Mouse (Mus musculus): ENCODE measurements around the gene Rnf2.
"Not testable (repeated sequence)": the region's sequence is repeated elsewhere in the genome, so short reads cannot be mapped to it uniquely, and the experiment has no call there.

Gene Rnf2

DNA sequence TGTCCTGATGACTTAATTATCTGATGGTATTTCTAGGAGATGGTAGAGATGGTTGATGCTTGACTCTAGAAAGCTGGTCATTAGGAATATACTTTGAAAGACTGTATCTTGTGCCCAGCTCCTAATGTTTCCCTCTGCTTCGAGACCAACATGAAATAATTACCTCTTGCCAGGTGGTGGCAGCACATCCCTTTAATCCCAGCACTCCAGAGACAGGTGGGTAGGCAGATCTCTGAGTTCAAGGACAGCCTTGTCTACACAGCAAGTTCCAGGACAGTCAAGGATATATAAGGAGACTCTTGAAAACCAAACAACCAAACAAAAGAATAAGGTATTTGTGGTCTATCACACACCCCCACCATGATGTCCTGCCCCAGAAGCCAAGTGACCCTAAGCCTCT, 17.2 kb downstream of the Rnf2 start:
- no peak for DNase-seq

DNA sequence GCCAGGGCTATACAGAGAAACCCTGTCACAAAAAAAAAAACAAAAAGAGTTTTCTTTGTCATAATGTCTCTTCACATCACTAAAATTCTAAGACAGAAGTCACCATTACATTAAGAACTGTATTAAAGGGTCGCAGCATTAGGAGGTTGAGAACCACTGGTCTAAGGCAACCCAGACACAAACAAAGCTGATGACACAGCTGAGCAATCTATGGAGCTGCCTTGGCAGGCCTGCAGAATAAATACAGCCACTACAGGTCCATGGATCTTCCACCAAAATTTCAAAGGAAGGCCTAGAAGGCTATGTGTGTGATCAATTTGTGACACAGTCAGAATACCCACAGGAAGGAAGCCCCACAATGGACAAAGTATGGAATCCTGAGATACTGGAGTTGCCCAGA, 18.3 kb downstream of the Rnf2 start:
- no peak for DNase-seq

DNA sequence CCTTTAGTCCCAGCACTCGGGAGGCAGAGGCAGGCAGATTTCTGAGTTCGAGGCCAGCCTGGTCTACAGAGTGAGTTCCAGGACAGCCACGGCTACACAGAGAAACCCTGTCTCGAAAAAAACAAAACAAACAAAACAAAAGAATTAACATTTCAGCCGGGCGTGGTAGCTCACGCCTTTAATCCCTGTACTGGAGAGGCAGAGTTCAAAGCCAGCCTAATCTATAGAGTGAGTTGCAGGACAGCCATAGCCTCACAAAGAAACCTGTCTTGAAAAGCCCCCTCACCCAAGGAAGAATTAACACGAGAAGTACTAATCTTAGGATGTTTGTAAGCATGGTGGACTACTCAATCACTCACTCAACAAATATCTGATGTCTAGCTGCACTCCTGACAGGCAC, 28.4 kb downstream of the Rnf2 start:
- not testable (repeated sequence) for DNase-seq

DNA sequence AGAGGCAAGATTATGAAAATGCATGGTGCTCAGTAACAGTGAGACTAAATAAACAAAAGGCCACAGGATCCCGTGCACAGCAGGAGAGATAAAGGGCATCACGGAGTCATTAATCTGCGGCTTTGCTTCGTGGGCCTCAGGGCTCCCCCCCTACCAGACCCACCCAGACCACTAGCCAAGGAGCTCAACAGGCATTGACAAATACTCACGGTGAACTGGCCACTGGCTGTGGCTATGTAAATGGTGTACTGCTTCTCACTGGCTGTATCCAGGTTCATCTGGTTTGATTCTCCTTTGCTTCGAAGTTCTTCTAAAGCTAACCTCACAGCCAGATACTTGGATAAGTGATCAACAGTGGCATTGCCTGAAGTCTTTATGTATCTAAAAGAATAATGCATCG, 29.3 kb downstream of the Rnf2 start:
- no peak for DNase-seq

DNA sequence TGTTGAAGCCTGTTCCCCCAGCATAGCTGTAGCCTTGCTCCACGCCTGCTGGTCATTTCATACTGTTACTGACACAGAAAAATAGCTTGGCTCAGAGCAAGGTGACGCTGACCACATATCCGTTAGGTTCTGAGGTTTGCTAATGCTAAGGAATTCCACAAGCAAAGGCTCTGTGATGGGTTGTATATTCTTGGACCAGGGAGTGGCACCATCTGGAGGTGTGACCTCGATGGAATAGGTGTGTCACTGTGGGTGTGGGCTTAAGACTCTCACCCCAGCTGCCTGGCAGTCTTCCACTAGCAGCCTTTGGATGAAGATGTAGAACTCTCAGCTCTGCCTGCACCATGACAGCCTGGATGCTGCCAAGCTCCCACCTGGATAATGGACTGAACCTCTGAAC, 34.2 kb downstream of the Rnf2 start:
- DNase-seq = no peak

DNA sequence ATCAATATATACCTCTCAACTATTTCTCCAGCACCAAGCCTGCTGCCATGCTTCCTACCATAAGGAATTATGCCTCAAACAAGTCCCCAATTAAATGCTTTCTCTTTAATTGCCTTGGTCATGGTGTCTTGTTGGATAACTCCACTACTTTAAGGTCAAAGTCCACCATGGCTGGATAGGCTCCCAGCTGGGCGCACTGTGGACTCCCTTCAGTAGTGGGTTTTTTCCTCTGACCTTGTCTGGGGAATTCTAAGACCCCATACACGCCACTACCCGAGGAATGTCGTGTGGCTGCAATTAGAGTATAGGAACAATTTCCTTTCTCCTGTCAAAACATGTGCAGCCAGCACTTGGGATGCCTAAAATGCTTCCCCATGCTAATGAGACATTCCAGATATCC, 35.8 kb downstream of the Rnf2 start:
- no peak for DNase-seq

DNA sequence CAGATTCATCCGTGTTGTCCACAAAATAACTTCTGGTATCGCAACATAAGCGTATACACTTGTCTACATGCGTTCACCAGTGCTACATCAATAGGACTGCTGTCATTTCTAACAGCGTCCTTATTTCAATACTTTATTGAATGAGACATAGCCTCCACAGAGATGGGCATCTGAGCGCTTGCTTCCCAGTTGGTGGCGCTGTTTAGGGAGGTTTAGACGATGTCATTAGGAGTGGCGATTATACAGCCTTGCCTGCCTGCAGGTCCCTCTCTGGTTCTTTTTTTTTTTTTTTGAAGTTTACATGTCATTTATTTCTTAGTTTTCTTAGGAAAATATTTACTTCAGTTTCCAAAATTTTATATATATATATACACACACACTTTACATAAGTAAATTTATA, 39.5 kb downstream of the Rnf2 start:
- no peak for DNase-seq

DNA sequence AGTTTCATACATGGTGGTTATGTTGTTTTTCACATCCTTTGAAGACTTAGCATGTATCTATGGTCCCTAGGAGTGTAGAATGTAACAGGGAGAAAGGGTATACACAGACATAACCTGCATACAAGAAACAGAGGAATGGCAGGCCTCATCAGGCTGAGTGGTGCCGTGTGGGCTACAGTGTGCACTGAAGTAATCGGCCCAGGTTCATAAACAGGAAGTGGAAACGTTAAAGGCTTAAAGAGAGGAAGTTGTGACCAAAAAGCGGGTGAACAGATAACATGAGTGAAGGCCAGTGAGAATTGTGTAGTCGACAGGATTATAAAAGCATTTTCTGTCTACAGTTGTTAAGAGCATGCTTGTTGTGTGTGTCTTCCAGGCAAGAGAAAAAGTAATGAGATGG, 43.7 kb downstream of the Rnf2 start:
- DNase-seq = no peak

DNA sequence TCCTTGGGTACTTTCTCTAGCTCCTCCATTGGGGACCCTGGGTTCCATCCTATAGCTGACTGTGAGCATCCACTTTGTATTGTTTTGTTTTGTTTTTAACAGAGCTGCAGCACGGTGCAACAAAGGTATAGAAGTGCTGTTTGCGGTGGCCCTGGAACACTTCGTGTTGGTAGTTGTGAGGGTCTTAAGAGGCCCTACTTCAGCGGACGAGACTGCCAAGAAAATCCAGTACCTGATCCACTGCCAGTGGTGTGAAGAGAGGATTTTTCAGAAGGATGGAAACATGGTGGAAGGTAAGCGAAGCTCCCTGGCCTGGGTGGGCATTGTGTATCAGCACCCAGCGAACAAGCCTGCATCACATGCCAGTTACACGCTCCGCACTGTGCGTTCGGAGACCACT, 48.8 kb downstream of the Rnf2 start:
- no peak for DNase-seq

DNA sequence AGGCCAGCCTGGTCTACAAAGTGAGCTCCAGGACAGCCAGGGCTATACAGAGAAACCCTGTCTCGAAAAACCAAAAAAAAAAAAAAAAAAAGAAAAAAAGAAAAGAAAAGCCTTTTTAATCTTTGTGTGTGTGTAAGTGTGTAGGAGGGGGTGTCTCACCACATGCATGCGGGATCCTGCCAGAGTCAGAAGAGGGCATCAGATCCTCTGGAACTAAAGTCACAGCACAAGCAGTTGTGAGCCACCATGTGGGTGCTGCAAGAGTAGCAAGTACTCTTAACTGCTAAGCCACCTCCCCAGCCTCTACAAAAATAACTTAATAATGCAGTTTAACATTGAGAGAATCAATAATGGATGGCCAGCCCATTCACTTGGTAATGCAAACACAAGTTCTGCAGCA, 49.9 kb downstream of the Rnf2 start:
- no peak for DNase-seq

DNA sequence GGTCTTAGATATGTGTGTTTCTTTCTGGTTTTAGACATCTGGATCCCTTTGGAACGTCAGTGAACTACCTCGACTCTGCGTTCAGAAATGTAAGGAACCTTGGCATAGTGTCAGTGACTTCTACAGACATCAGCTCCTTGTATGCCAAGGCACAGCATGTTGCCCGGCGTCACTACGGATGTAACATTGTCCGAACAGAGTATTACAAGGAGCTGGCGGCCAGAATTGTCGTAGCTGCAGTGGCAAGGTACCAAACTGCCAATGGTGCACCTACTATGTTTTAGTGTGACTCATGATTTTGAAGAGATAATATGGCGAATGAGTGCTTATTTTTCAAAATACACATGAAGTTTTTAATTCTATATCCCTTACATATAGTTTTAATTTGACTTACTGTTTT, 50.9 kb downstream of the Rnf2 start:
- no peak for DNase-seq

DNA sequence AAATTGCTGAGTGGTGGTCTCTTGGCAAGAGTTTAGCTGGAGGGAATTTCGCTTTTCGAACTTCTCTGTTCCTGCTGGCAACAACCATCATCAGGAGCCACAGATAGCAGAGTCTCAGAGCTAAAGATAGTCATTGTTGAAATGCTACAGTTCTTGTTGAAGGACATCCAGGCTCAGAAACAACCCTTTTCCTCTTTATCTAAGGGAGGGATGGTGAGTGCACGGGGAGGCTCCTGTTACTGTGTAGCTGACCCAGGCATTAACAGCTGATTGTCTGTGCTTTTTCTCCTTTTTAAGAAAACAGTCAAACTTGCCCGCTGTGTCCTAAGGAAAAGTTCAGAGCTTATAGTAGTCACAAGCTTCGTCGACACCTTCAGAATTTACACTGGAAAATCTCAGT, 65.3 kb downstream of the Rnf2 start:
- DNase-seq = no peak

DNA sequence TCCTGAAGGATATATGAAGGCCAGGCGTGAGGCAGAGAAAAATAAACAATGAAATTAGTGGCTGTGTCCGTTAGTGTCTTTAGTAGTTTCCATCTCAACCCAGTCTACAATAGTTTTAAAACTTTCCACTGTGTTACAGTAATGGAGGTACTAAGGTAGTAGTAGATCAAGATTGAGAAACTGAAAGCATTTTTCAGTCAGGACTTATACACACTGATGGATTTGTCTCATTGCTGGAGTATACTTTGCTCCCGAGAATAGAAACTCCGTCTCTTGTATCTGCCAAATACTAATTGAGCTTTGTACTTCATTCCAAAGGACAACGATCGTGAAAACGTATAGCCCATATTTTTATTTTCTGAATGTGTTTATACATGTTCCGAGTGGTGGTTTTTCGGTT, 71.4 kb downstream of the Rnf2 start:
- no peak for DNase-seq

DNA sequence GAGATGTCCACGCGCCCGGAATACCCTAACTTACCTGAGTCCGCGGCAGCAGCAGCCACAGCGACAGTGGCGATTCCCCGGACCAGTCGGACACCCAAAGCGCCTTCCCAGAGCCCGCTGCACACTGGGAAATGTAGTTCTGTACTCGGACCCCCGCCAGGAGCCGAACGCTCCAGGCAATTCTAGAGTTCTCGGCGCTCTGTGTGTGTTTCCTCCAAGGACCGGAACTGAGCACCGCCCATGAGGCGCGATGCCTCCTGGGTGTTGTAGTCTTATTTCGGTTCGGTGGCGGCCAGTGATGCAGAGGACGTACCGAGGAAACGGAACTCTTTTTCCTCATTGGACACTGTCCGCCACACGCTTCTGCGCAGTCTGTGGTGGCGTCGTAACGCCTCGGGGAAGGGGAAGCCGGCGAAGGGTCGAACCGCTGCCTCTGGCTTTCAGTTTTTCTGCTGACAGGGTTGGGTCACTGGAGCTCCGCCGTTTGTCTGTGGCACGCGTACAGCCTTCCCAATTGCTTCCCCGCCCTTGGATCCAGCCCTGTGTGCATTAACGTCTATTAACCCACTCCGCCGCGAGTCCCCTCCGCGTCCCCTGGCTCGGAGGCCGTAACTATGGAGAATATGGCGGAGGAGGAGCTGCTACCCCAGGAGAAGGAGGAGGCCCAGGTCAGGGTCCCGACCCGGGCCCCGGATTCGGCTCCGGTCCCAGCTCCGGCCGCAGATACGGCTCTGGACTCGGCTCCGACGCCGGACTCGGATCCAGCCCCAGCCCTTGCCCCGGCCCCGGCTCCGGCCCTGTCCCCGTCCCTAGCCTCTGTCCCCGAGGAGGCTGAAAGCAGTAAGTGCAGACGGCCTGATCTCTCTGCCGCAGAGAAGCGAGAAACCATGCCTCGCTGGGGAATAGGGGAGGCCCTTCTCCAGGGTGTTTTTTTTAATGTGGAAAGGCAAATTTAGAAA, 72.2 kb downstream of the Rnf2 start, which contains the start of the genes Swt1 and Trmt1l:
Swt1 (minus strand) TSS at position 193 of the 959 bp plus-strand sequence.
Trmt1l (plus strand) TSS at position 280 of the 959 bp plus-strand sequence.
- peak; percentile 98 for DNase-seq

DNA sequence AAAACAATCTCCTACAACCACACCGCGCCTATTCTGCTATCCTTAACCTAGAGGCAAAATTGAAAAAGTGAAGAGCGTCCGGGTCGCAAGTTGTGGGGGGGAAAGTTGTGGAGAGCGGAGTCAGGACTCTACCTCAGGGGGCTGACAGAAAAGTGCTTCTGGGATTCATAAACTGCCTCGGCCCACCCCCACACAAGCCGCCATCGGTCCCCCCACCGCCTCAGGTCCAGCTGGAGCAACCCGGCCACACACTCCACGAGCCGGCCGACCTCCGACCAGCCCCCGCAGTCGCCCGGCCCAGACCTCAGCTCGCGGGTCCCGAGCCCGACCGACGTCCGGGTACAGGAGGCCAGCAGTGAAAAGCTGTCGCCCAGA, 72.9 kb downstream of the Rnf2 start:
- no peak for DNase-seq

DNA sequence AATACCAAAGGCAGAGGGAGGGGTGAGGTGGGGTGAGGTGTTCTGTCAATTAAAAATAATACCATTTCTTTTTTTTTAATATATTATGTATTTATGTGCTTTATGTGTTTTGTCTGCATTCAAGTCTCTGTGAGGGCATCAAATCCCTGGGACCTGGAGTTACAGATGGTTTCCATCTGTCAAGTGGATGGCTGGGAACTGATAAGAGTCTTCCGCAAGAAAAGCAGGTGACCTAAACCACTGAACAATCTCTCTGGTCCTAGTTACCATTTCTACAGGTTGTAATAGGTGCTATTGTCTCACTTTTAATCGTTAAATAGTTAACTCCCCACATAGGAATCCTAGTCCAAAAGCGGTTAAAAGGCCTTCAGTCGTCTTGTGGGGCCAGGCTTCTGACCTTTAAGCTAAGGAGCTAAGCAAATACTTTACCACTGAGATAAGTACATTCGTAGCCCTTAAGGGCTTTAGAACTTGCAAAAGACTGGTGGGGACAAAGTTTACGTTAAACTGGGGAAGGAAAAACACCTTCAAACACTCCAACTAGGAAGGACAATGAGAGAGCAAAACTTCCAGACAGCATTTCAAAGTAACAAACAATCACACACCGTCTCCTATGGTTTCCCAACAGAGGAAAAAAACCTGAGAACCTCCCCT, 73.7 kb downstream of the Rnf2 start:
- DNase-seq = no peak

DNA sequence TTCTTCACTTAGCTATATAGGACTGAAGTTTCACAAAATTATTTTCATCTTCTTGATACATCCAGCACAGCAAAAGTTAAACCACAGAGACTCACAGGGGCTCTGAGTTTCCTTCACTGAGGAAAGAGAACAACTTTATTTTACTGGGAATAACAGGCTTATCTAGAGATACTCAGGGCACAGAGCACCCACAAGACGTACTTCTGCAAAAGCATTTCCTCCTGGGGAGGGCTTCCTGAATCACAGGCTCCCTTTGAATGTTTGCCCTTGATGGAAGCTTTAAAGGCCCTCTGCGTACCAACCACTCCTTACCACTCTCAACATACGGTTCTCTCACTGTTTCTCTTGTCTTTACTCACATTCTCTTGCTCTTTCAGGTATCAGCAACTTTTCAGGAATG, 78.6 kb downstream of the Rnf2 start:
- no peak for DNase-seq

DNA sequence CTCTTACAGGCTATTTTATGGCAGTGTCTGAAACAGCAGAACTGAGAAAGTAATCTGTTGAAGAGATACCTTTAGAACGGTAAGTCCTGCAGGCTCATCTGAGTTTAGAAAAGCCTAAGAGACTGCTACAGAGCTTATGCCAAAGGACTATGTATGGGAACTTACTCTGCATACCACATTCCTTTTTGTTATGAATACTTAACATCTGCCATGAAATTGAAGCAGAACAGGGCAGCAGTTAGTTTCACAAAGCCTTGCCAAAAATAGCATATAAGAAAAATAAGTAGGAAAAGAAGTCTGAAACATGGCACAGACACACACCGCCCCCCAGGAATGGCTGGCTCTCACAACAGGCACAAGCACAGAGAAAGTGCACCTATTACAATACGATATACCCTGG, 90.9 kb downstream of the Rnf2 start:
- DNase-seq = no peak

Measured in right cerebral cortex, postnatal 25 days (tissue).